Mouse (Mus musculus) brain, adult 2 months (tissue): ENCODE results near the gene Cideb.

ENCODE experiments used
- DNase-seq: peaks from one replicate; pipeline ENCODE4 v3.0.0; 2011; ENCODE audit warnings: low read depth, low spot score

The Cideb gene

DNA sequence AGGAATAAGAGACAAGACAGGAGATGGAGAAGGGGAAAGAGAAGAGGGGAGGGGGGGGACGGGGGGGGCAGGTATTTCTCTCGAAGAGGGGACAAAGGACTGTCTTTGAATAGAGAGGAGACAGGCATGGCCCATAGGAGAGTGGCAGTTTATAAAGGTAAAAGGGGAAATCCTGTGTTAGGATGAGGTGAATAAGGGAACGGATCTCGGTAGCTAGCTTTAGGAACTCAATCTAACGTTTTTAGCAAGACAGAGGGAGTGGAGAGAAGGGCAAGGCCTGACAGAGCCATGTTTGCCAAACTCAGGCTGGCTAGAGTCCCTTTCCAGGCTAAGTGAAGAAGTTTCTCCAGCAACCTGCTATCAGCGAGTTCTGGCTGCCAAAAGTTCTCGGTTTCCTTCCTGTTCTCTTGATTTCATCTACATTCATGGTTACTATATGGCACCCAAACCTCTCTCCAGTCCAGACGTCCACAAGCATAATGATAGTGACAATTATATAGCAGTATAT is 35.8 kb downstream of the Cideb start:
- no peak for DNase-seq

DNA sequence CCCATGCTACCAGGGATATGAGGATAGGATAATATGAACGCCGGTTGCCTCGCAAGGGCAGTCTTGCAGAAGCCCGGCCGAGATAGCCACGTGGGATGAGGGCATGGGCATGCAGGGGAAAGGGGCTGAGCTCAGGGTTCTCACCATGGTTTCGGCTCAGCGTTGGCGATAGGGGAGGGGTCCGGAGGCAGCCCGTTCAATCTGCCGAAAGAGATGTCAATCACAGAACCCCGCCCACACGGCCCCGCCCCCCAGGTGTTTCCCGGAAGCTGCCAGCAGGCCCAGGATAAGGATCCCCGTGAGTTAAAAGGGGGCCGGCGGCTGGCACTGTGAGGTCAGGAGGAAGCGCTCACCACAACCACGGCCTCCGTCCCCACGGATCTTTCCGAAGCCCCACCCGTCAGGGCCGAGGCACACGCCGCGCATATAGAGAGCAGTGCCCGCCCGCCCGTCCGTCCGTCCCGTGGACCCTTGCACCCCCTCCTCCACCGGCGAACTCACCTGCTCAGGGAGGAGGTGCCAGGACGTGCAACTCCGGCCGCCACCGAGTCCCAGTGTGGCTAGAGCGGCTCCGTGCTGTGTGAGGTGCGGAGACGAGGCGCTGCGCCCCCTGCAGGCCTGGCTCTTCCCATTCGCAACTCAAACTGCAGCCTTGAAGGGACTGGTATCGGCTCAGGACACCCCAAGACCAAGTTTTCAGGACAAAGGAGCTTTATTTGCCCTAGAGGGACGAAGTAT is 36.4 kb downstream of the Cideb start, which contains the start of gene Rabggta:
Rabggta (minus strand) TSS at position 564 of the 738 bp plus-strand sequence.
- peak; percentile 98 for DNase-seq

DNA sequence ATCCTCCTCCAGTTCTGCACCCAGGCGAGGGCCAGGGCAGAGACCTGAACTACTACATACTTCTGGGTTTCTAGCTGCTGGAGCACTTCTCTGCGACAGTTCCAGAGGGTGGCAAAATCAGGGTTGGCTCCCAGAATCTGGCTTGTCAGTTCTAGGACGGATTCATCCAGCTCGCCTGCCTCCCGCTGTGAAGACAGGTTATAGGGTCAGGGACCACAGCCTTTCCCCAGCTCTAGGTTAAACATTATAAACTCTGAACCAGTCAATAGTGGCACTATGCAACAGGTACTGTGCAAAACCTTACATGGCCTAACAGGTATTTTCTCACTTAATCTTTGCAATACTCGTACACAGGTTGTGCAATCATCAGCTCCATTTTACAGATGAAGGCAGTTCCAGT is 37.2 kb downstream of the Cideb start:
- no peak for DNase-seq

DNA sequence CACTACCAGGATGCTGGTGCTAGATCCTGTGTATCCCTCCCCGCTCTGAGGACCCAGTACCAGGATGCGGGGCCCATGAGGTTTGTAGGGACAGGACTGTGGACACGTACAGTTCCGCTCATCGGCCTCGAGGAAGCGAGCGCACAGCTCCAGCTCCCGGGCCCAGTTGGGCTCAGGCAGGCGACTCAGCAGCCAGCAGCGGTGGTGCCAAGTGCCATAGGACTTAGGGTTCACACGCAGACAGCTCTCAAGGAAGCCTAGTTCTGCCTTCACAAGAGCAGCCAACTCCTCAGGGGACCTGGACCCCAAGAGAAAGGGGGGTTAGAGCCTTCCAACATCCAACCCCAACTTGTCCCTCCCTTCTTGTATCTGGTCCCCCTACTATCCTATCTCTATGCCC is 37.6 kb downstream of the Cideb start:
- no peak for DNase-seq

DNA sequence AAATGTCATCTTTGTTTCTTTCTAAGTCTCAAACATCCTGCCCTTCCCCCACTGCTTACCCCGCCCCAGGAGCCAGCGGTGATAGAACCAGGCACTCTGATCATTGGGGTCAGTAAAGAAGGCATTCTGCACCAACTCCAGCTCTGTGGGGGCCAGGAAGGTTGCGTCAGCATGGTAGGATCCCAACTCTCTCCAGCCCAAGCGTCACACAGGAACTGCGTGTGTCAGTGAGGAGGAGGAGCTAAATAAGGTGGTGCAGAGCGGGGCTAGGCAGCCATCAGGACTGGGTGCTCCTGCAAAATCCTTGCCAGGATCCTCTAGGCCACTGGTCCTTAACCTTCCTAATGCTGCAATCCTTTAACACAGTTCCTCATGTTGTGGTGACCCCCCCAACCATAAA is 38.5 kb downstream of the Cideb start:
- peak; percentile 25 for DNase-seq

DNA sequence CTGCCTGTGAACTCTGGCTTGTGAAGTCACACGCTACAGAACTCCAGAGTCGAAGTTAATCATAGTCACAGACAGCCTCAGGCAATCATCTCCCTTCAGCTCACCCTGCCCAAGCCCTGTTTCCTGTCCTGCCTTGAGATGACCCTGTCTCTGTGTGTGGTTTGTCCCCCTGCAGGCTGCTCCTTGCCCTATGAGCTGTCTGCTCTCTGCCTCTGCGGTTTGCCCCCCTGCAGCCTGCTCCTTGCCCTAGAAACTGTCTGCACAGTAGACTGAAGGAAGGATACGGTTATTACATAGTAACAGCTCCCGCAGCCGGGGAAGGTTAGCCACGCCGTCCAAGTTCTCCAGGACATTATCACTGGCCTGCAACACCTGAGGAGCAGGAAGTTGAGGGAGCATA is 41.4 kb downstream of the Cideb start:
- no peak for DNase-seq

DNA sequence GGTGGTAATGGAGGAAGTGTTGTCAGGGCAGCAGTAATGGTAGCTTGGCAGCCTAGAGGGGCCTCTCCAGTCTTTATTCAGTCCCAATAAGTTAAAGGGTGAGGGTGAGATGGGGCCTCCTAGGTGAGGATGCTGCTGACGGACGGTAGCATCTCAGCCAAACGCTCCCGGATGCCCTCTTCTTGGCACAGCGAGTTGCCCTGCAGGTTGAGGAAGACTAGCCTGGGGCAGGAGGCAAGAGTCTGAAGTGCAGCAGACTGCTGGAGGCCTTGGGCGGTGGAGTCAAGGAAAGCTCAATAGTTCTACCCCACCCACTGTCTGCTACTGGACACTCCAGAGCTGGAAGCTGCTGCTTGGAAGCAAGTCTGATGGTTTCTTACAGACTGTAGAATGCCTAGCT is 42.0 kb downstream of the Cideb start:
- no peak for DNase-seq

DNA sequence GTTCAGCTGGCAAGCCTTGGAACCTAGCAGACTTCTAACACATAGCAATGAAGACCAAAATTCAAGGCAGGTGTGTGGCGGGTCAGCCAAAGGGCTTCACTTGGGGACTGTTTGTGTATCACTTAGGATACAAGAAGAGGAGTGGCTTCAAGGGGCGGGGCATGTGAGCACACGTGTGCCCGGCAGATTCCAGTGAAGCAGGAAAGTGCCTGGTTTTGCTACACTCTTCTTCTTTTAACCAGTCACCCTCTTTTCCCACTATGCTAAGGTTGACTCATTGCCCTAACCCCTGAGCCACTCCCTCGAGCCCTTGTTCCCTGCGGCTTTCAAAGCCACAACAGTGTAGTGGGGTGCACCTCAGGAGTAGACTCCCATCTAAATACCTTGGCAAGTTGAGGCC is 43.4 kb downstream of the Cideb start:
- DNase-seq, result no peak

DNA sequence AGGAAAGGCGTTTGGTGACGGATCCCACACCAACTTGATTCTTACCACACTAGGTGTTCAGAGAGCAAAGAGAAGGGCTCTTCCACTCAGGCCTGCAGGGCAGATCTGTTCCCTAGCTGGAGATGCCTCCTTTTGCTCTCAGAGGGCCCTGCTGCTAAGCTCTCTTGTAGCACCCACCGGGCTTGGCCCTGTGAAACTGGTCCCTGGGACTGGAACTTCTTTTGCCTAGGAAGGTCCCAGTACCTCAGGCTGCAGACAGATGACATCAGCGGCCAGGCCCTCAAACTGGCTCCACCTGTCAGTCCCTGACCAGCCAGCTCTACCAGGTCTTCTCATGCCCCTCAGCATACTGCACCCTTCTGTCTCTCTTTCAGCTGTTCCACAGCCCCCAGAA is 44.5 kb downstream of the Cideb start, which contains the start of gene Tgm1:
Tgm1 (minus strand) TSS at position 198 of the 394 bp plus-strand sequence.
- no peak for DNase-seq

DNA sequence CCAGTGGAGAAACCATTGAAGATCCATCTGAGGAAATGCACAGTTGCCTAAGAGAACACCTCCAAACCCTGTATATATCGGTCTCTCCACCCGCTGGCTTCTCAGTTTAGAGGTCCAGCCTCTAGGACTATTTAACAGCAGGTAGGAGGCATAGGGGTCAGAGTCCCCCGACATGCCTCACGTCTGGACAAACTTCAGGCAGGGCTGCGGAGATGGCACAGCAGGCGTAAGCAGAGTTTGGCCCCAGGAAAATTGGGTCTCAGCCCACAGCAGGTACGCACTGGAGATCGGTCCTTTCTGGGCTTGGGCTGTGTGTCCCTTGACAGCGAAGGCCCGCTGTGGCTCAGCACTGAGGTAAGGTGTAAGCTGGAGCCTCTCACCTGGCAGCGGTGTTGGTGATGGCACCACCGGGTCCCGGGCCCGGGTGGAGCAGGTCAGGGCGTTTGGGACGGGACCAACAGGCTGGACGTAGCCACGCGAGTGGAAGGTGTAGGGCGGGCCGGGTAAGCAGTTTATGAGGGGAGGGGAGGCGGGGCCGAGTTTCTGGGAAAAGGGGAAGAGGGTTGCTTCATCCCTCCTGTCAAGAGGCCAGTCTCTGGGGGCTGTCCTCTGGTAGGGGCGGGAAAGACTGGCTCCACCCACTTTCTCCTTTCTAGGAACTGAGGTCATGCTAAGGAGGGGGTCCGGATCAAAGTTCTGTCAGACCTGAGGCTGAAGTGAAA is 45.1 kb downstream of the Cideb start:
- no peak for DNase-seq

DNA sequence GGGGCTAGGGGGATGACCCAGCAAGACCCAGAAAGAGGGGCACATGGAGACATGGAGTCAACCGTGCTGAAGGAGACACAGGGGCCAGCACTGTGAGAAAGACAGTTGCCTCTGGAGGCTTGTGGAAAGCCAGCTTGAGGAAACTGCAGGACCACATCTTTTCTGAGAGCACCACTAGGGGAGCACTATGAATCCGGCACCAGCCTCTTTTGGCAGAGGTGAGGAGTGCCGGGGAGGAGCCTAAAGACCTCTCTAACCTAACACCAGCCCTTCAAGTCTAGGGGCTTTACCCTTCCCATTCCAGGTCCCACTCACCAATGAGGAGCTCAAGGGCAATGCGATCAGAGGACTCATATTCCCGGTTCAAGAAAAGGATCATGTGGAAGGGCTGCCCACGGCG is 46.5 kb downstream of the Cideb start:
- DNase-seq, result no peak

DNA sequence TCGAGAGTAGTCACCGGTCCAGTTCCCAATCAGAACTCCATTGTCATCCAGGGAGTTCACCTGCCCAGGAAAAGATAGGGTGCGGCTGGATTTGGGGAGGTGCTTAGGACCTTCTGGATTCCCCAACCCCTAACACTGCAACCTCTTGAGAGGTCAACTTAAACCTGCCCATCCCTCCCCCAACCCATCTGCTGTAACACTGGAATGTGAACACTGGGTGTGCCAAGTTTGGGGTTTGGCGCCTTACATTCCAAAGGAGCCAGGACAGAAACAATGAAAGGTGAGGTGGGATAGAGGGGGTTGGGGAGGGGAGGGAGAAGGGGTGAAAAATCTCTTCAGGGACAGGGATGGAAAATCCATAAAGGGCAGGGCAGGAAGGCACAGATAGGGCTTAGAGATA is 48.7 kb downstream of the Cideb start:
- DNase-seq, result no peak

DNA sequence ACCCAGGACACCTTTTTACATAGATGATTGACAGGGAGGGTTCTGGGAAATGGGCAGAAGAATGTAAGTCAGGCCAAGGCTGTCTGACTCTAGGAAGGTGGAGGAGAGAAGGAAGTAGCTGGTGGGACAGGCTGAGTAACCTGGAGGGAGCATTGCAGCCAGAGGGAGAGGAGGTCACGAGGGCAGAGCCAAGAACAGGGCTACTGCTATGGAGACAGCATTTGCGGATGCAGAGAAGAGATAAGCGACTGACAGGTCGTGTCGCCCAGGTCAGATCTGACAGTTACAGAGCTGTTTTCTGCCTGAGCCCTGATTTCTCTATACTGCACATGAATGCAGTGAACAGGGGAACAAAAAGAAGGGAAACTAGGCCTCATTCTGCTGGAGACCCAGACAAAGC is 50.9 kb downstream of the Cideb start:
- DNase-seq, result no peak

DNA sequence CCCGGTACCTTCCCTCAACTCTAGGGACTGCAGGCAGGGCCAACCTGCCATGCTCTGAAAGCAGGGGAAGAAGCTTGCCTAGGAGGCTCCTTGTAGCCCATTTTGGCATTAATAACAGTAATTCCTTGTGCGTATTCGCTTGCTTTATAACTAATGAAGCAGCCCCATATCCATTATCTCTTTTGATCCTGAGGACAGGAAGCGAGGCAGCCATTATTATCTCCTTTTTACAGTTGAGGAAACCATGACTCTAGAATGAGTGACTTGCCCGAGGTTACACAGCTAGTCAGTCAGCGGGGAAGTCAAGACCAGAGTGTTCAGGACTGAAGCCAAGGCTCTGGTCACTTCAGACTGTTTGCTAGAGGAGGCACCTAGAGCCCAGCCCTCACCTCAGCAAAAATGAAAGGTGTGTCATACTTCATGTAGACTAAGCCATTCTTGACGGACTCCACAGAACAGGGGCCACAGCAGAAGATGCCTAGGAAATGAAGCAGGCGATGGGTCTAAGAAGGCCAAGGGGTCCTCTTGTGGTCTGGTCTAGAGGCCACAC is 52.1 kb downstream of the Cideb start:
- DNase-seq, result no peak
